Mouse (Mus musculus) heart, embryonic 11.5 days (tissue): ENCODE measurements at regions not wholly inside any gene's neighbourhood (a gene's known extent, or its start where the extent isn't known, plus 50 kb on each side); places are given as distances from the start of the nearest gene placed in this dataset.
"Not testable (repeated sequence)": the region's sequence is repeated elsewhere in the genome, so short reads cannot be mapped to it uniquely, and the experiment has no call there.

Source experiments
- ATAC-seq: fragments of 200-750 bp; cut with Nextera tagmentation; replicated peaks from 2 replicates; pipeline ENCODE4 v1.8.0; 2017; ENCODE audit warnings: moderate library complexity; ENCODE audit not compliant: insufficient number of reproducible peaks, low FRiP score, low TSS enrichment
- H3K27ac ChIP-seq: fragments of 300-500 bp; sonication (generic); 2 replicates; pipeline ENCODE4 v1.5.1; 2014; ENCODE audit warnings: mild to moderate bottlenecking, low read depth, low read length
- H3K27me3 ChIP-seq: fragments of 300-500 bp; sonication (generic); 2 replicates; pipeline ENCODE4 v1.6.1; 2014; ENCODE audit warnings: mild to moderate bottlenecking, low read length, mixed read lengths; ENCODE audit not compliant: control insufficient read depth, insufficient read depth
- H3K36me3 ChIP-seq: fragments of 300-500 bp; sonication (generic); 2 replicates; pipeline ENCODE4 v1.6.1; 2014; ENCODE audit warnings: mild to moderate bottlenecking, low read length, moderate library complexity, mixed read lengths; ENCODE audit not compliant: control insufficient read depth, insufficient read depth
- H3K4me1 ChIP-seq: fragments of 300-500 bp; sonication (generic); 2 replicates; pipeline ENCODE4 v1.6.1; 2014; ENCODE audit warnings: low read length; ENCODE audit not compliant: control insufficient read depth, insufficient read depth
- H3K4me2 ChIP-seq: fragments of 300-500 bp; sonication (generic); 2 replicates; pipeline ENCODE4 v1.6.1; 2014; ENCODE audit warnings: mild to moderate bottlenecking, moderate library complexity
- H3K4me3 ChIP-seq: fragments of 300-500 bp; sonication (generic); 2 replicates; pipeline ENCODE4 v1.5.1; 2014; ENCODE audit warnings: low read depth, low read length
- H3K9ac ChIP-seq: fragments of 300-500 bp; sonication (generic); 2 replicates; pipeline ENCODE4 v1.6.1; 2014; ENCODE audit warnings: mild to moderate bottlenecking, low read depth, low read length, moderate library complexity
- H3K9me3 ChIP-seq: fragments of 300-500 bp; sonication (generic); replicated peaks from 2 replicates; pipeline ENCODE4 v1.6.1; 2016; ENCODE audit warnings: low read length; ENCODE audit not compliant: control insufficient read depth
- WGBS: fragments of 180-500 bp; shearing (Covaris S2); extraction: QIAGEN DNeasy Blood & Tissue Kit; methylation state at CpG from one replicate; pipeline ENCODE4 v1.1.7; 2014; ENCODE audit not compliant: insufficient replicate concordance; 5-methylcytosine and 5-hydroxymethylcytosine counted together

DNA sequence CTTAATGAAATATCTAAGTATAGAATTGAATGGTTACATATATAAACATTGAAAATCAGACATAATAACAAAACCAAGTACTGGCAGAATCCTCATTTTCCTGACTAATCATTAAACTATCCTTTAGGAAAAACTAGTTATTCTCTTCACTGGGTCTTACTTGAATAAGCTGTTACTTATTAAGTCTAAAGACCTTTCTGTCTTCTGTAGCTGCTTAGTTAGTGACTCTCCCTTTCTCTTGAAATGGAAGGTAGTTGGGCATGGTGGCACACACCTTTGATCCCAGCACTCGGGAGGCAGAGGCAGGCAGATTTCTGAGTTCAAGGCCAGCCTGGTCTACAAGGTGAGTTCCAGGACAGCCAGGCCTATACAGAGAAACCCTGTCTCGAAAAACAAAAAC lies 135.9 kb upstream of the Abcb5 start:
- not testable (repeated sequence) for H3K27me3 ChIP-seq, H3K4me1 ChIP-seq, H3K4me3 ChIP-seq, H3K9ac ChIP-seq, H3K4me2 ChIP-seq, H3K27ac ChIP-seq, H3K36me3 ChIP-seq, ATAC-seq, H3K9me3 ChIP-seq
- whole genome bisulfite sequencing = 77% methylated on average over 2 of the region's 2 CpGs

- no peak overlapping the region for H3K4me3 ChIP-seq
- H3K36me3 ChIP-seq = no peaks in the 10 kb centered on the region
- ATAC-seq = peak; percentile 55; the same call in 1 of the 2 replicates
- peaks cover 3% of the 10 kb centered on the region; the same call in 1 of the 2 replicates for H3K4me1 ChIP-seq
- H3K27me3 ChIP-seq = no peaks in the 10 kb centered on the region
- H3K9me3 ChIP-seq = no peaks in the 10 kb centered on the region
- no peak overlapping the region for H3K27ac ChIP-seq
- no peak overlapping the region for H3K9ac ChIP-seq
- no peak overlapping the region for H3K4me2 ChIP-seq
These were observed 133.5 kb upstream of the Abcb5 start for GRCm38 (mm10) chr12:119099736-119100135.

DNA sequence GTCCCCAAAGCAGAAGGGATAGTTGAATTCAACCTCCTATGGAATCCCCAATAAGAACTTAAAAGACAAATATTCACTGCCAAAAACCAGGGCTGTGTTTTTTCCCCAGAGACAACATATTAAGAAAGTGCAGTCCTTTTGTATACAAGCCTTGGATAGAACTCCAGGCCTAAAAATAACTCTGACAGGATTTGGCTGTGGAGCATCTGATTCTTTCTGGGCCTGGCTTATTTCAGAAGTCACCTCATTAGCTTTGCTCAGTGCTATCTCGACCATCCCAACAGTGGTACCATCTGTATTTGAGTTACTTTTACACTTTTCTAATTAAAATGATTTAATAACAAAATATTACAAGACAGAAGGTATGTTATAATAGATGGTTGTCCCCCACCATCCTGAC lies 131.6 kb upstream of the Abcb5 start:
- WGBS = 21% methylated on average over 1 of the region's 1 CpGs
- Histone ChIP-seq H3K27me3 (no peaks in the 10 kb centered on the region), H3K27ac (peak overlapping the region; percentile 59; the same call in 1 of the 2 replicates), H3K9me3 (no peaks in the 10 kb centered on the region), H3K4me1 (peaks cover 3% of the 10 kb centered on the region; the same call in 1 of the 2 replicates), H3K36me3 (no peaks in the 10 kb centered on the region), H3K4me2 (no peak overlapping the region), H3K4me3 (no peak overlapping the region), H3K9ac (no peak overlapping the region)
- no peak for ATAC-seq

DNA sequence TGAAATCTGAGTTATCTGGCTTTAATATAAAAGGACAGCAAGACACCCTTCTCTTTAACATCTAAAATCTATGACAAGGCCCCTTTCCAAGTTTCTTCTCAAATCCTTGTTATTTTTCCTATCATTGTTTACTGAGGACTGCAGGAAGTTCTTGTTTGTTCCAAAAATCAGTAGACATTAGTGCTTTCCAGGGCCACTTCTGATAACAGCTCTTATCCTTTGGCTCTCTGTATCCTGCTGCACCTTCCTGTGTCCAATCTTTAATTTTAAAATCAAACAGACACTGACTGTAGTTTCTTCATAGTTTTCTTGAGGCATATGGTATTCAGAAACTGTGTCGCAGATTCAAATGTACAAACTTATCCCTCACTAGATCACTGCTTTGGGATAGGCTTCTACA lies 128.1 kb upstream of the Abcb5 start:
- Histone ChIP-seq H3K9me3 (no peaks in the 10 kb centered on the region), H3K27ac (no peak overlapping the region), H3K4me1 (no peaks in the 10 kb centered on the region), H3K36me3 (no peaks in the 10 kb centered on the region), H3K27me3 (no peaks in the 10 kb centered on the region), H3K4me3 (no peak overlapping the region), H3K9ac (no peak overlapping the region), H3K4me2 (no peak overlapping the region)
- no peak for ATAC-seq
- WGBS = 92% methylated on average over 1 of the region's 1 CpGs

- WGBS = 88% methylated on average over 2 of the region's 2 CpGs
These were observed 127.2 kb upstream of the Abcb5 start for GRCm38 (mm10) chr12:119093402-119093801.

GRCm38 (mm10) chr12:119089292-119089691 lies 123.1 kb upstream of the Abcb5 start:
- no peaks in the 10 kb centered on the region for H3K27me3 ChIP-seq
- H3K4me1 ChIP-seq = no peaks in the 10 kb centered on the region
- no peak for ATAC-seq
- H3K36me3 ChIP-seq = no peaks in the 10 kb centered on the region
- no peak overlapping the region for H3K9ac ChIP-seq
- 82% methylated on average over 2 of the region's 2 CpGs for WGBS
- H3K27ac ChIP-seq = no peak overlapping the region
- no peak overlapping the region for H3K4me3 ChIP-seq
- H3K9me3 ChIP-seq = no peaks in the 10 kb centered on the region
- no peak overlapping the region for H3K4me2 ChIP-seq

More at GRCm38 (mm10) chr12:119093402-119093801, 127.2 kb upstream of the Abcb5 start:
- Histone ChIP-seq H3K9me3 (no peaks in the 10 kb centered on the region), H3K27ac (no peak overlapping the region), H3K36me3 (no peaks in the 10 kb centered on the region), H3K4me2 (no peak overlapping the region), H3K9ac (no peak overlapping the region), H3K4me1 (no peaks in the 10 kb centered on the region), H3K27me3 (no peaks in the 10 kb centered on the region), H3K4me3 (no peak overlapping the region)
- ATAC-seq = no peak

DNA sequence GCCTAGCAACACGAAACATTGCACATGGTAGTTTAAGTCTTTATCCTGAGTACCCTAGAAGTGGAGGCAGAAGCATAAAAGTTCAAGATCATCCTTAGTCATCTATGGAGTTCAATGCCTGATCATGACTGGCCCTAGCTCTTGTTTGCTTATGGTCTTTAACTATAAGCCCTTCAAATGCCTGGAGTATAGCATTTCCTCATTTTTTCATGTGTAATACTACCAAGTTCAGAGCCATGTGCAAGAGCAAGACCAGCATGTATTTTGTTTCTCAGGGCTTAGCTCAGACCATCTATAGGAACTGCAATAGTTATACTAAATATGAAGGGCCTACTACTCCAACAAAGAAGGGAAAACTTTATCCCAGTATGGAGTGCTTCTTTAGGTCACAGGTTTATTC lies 122.4 kb upstream of the Abcb5 start:
- Histone ChIP-seq H3K27me3 (no peaks in the 10 kb centered on the region), H3K9me3 (no peaks in the 10 kb centered on the region), H3K4me1 (no peaks in the 10 kb centered on the region), H3K27ac (no peak overlapping the region), H3K4me3 (no peak overlapping the region), H3K4me2 (no peak overlapping the region), H3K36me3 (no peaks in the 10 kb centered on the region), H3K9ac (no peak overlapping the region)
- WGBS = 77% methylated on average over 1 of the region's 1 CpGs
- ATAC-seq = no peak

DNA sequence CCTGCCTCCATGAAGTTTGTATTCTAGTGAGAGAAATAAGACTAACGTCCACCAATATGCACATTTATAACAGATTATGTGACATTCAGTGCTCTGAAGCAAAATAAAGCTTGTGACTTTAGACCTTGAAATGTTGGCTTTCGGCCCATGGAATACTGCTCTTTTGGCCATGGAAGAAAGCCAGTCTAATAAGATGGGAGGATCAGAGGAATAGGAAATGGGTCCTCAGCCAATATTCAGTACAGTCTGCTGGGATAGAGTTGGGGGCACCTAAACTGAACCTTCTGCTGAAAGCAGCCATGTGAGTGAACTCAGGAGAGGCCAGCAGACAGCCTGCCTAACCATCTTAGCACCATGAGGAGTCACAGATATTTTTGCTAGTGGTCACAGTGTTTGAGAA lies 118.6 kb upstream of the Abcb5 start:
- Histone ChIP-seq H3K9me3 (no peaks in the 10 kb centered on the region), H3K36me3 (no peaks in the 10 kb centered on the region), H3K4me2 (no peak overlapping the region), H3K9ac (no peak overlapping the region), H3K4me1 (no peaks in the 10 kb centered on the region), H3K27me3 (no peaks in the 10 kb centered on the region), H3K4me3 (no peak overlapping the region), H3K27ac (no peak overlapping the region)
- ATAC-seq = no peak
- 79% methylated on average over 2 of the region's 2 CpGs for WGBS

DNA sequence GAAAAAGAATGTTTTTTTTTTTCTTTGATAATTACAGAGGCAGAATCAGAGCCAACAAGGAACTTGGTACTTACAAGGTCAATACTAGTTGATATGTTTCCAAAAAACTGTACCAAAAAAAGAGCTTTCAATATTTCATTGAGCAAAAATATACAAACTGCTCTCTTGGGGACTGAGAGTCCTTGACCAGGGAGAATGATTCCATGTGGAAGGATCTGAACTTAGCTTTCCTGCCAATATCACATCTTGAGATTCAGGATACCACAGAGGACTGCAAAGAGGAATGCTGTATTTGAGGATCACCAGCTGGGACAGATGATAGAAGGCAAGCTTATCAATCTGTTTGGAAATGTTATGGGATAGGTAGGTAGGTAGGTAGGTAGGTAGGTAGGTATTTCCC lies 116.6 kb upstream of the Abcb5 start:
- no peaks in the 10 kb centered on the region for H3K36me3 ChIP-seq
- no peaks in the 10 kb centered on the region for H3K27me3 ChIP-seq
- no peaks in the 10 kb centered on the region for H3K9me3 ChIP-seq
- H3K9ac ChIP-seq = no peak overlapping the region
- H3K4me3 ChIP-seq = no peak overlapping the region
- H3K27ac ChIP-seq = no peak overlapping the region
- H3K4me2 ChIP-seq = no peak overlapping the region
- ATAC-seq = no peak
- no peaks in the 10 kb centered on the region for H3K4me1 ChIP-seq
